Mouse (Mus musculus) spleen, adult 10 weeks (tissue): Measurements from ENCODE around the gene Kifap3. TPM values are rescaled to one million over a fixed set of nuclear protein-coding genes. Genes with fewer than 3 reads are reported as not detected.

ENCODE experiments used
- polyA plus RNA-seq: library from polyadenylated mRNA; stranded (reverse); fragments of 350-450 nt; fragmentation: Illumina TruSeq; extraction: RNeasy Lipid Tissue Mini Kit (QIAGEN cat#74804); gene quantifications from one replicate; pipeline ENCODE4 v1.2.3, GENCODE M21; 2015; ENCODE audit warnings: low replicate concordance; ENCODE audit not compliant: insufficient read depth

The Kifap3 gene
- polyA plus RNA-seq: 8.8 TPM

DNA sequence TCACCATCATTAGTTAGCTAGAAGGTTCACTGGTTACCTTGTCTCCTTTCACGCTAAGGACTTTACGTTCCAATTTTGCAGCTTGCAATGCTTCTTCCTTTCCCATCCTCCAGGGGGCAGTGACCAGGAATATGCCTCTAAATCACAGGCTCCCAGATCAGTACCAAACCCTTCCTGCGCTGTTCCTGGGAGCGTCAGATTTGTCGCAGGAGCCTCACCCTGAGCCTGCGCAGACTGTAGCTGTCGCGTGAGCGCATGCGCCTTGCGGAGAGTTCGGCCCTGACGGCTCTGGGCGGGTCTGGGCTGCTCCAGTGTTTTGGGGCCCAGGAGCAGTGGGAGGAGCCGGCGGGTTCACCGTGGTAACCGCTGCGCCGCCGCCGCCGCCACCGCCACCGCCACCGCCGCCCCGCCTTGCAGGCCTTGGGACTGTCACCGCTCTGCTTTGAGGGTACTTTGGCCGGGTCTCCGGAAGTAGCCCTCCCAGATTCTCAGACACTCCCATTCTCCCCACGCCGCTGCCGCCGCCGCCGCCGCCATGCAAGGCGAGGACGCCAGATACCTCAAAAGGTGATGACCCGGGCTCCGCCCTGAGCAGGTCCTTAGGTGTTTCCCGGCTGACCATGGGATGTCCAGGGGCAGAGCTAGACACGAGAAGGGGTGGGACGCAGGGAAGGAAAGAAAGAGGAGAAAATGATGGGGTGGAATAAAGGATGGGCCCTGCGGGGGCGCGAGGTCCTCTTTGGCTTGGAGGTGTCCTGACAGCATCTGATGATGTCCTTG lies at the start of gene Kifap3:
TSS of gene Kifap3 (plus strand) at position 248 of the 780 bp plus-strand sequence.

GRCm38 (mm10) chr1:163928846-163929245 lies 149.5 kb downstream of the Kifap3 start, which contains the start of gene Scyl3:
TSS of gene Scyl3 (plus strand) at chr1:163929100.

Other genes with a start within 250 kb of the Kifap3 start
- gene Mettl11b, start 54.4 kb upstream of the Kifap3 start, polyA plus RNA-seq: not detected
- 42.9 TPM for gene Scyl3, start 149.5 kb downstream of the Kifap3 start, polyA plus RNA-seq
- gene BC055324, start 215.2 kb downstream of the Kifap3 start, polyA plus RNA-seq: 6.4 TPM
- gene Mettl18, start 215.3 kb downstream of the Kifap3 start, polyA plus RNA-seq: 17.3 TPM